Mouse (Mus musculus) T-helper 1 cell (primary cell): ENCODE measurements around the gene Rhox4a.
"Not testable (repeated sequence)": the region's sequence is repeated elsewhere in the genome, so short reads cannot be mapped to it uniquely, and the experiment has no call there.

ENCODE experiments used
- in situ Hi-C: fragments of 300-600 bp; cut with MboI, MseI; formaldehyde crosslinking; loops from one replicate; pipeline ENCODE4 v1.15.1; 2025; ENCODE audit warnings: high pct_unique_total_duplicates

Rhox4a gene

DNA sequence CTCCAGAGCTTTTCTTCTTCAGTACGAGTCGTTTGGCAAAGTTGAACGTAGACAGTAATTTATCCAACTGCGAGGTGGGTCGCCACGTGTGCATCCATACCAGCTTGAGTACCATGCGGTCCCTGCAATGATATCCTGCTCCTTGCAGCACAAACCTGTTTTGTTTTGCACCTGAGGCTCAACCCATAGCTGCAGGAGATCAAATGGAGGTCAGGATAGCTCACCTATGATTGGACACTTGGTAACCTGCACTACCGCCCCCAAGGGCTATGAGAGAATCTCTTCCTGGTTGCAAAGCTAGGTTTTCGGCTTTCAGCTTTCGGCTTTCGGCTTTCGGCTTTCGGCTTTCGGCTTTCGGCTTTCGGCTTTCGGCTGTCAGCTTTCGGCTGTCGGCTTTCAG is at the start of gene Rhox4a:
TSS of gene Rhox4a (plus strand) at position 301 of the 400 bp plus-strand sequence.
- in situ Hi-C loops = not testable (repeated sequence)

DNA sequence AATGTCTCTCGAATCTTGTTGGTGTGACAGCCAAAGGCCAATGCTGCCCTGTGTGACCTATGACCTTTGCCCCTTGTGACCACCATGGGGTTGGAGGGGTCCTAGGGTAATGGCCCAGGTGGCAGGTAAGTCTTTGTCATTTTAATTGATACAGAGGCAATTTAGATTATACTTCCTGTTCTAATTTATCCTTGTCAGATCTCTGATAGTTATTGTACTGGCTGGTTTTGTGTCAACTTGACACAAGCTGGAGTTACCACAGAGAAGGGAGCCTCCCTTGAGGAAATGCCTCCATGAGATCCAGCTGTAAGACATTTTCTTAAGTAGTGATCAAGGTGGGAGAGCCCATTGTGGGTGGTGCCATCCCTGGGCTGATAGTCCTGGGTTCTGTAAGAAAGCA is 43.0 kb upstream of the Rhox4a start, which contains the start of gene Rhox1:
TSS of gene Rhox1 (minus strand) at position 101 of the 400 bp plus-strand sequence.
- in situ Hi-C loops = not testable (repeated sequence)

DNA sequence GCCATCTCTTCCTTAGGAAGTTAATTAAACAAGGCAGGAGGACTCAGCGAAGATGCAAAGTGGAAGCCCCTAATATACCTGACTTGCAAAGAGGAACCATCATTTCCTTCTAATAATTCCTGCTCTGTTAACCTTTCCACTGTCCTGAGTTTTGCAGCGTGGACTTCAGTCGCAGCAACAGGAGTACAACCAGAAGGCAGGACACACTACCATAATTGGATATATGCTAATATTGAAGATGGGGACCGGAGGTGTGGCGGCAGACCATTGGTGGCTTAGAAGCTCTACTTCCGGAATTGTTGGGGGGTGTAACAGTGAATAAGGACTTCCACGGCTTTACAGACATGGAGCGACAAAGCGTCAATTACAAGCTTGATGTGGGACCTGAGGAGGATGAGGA is 20.5 kb upstream of the Rhox4a start, which contains the start of gene Rhox2a:
TSS of gene Rhox2a (plus strand) at position 301 of the 400 bp plus-strand sequence.
- in situ Hi-C loops = loop anchor here (10.0 kb wide), 1 partner anchor 560 kb away; the partner anchor contains the start of gene Rhox5

DNA sequence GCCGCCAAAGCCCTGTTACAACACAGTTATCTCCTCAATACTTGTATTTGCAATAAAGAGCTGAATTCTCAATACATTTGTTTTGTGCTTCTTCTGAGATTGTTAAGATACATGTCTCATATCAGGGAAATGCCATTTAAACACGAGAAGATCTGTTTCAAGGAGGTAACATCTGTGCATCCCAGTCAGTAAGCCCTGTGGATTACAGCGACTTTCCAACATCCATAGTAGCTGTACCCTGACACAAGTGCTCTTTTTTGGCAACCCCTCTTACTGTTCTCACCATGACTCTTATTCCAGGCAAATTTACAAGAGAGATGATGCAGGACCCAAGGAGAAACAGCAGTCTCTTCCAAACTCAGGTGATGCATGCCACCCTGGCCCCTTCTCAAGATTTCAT is 15.5 kb upstream of the Rhox4a start, which contains the start of gene Rhox3a:
TSS of gene Rhox3a (plus strand) at position 301 of the 400 bp plus-strand sequence.
- in situ Hi-C loops = loop anchor here (5.0 to 10.0 kb wide), 2 partner anchors 293 to 555 kb away; partner anchors contain the start of genes Rhox3e and Rhox5
